Mouse (Mus musculus) heart, adult 8-10 months (tissue): Measurements from ENCODE around the gene Ntrk1. TPM values are rescaled to one million over a fixed set of nuclear protein-coding genes. Genes with fewer than 3 reads are reported as not detected.

Source experiments
- DNase-seq: peaks from one replicate; pipeline ENCODE4 v3.0.0; 2022; ENCODE audit warnings: low spot score
- total RNA-seq, 4 experiments: library from RNA; stranded (reverse); gene quantifications; 2 replicates each; pipeline ENCODE4 v1.2.4; 2022

Ntrk1 gene
- total RNA-seq, 4 experiments from 2014 or later = 0.16 to 0.30 (median 0.19) TPM; not detected in 1

DNA sequence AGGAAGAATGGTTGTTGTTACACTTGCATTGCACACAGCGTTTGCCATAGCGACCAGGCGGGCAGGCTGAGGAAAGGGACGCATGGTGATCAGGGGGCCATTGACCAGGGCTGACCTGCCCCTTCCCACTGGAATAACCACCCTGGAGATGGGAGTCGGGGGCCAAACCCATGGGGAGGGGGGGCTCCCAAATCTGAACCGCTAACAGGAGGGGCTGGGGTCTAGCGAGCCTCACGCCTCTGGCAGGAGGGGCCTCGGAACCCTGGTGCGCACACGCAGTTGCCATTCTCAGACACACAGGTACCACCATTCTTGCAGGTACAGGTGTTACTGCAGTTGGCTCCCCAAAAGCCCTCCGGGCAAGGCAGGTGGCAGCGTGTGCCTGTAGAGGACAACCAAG is 41.1 kb downstream of the Ntrk1 start:
- DNase-seq = no peak

DNA sequence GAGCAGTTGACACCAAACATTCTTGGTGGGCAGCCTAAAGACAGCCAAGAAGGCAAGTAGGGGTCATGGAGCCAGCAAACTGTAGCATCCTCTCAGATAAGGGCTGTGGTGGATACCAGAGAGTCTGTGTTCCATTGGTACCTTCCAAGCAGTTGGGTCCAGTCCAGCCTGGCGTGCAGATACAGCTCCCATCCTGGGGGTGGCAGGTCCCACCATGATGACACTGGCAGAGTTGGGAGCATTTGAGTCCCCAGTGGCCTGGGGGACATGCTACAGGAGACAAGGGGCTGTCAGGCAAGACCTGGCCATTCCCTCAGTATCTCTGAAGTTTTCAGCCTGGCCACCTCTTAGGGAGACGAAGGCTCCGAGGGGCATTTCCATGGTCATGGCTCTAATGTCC is 42.4 kb downstream of the Ntrk1 start:
- DNase-seq = no peak

DNA sequence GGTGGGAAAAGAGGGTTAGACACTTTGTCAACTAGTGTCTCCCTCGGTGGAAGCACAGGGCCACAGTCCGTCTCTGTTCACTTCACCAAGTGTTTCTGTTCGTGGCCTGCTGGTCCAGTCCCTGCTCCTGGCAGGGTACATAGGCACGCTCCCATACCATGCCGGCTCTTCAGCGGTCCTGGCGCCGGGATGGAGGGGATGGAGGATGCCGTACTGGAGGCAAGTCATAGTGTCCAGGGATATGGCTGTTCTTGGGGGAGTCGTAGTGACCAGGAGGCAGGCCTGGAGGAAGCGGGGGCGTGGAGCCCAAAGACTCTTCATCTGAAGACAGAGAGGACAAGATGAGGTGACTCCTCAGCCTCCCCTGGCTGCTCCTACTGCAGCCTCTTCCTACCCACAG is 45.0 kb downstream of the Ntrk1 start:
- no peak for DNase-seq

DNA sequence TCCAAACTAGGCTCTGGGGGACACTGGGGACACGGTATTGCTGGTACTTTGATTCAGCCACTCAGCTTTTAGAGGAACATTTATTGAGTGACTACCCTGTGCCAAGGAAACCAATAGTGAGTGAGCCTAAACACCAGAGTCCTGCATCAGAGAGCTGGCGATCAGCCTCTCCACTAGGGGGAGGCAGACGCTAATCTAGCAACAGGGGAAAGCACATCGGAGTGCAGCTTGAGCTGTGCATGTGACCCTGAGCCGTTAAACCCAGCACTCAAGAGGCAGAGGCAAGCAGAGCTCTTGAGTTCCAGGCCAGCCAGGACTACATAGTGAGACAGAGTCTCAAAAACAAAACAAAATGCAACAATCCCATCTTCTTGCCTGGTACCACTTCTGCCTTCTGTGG is 45.9 kb downstream of the Ntrk1 start:
- peak; percentile 57 for DNase-seq

DNA sequence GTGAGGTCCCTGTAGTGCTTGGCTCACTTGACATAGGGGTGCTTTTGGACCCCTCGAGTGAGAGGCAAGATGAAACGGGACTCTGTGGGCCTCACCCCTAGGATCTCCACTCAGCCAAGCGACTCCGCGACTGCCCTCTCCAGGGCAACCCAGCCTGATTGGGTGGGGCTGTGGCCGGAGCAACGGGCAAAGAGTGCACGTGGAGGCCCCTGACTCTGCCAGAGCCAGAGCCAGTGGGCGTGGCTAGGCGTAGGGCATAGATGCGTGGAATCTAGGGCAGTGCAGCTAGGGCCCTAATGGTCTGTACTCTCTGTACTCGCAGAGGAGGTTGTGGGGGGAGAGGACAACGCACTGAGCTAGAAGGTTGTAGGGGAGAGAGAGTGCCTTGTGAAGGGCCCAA is 46.5 kb downstream of the Ntrk1 start, which contains the start of gene Lrrc71:
TSS of gene Lrrc71 (minus strand) at position 195 of the 400 bp plus-strand sequence.
- DNase-seq = no peak

DNA sequence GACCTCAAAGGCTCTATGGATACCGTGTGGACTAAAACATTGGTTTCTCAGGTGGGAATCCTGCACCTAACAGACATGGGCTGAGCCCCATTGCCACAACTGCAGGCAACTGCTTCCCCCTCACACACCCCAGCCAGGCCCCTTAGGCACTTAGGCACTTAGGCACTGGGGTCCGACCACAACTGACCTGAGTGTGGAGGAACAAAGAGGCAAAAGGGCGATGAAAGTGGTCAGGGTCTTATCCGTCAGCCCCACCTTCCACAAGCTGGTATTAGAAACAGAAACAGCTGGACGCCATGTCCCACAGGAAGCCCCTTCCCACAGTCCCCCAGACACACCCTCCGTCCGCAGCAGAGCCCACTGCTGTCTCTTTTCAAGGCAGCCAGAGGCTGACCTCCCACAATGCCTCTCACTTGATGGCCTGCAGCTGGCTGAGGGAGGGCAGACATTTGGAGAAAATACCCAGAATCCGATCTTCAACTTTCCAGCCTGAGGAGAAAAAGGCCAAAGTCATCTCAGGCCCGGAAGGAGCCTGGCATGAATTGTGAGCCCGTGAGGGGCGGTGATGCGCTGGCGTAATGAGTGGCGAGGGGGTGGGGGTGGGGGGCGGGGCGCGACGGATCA is 49.8 kb downstream of the Ntrk1 start:
- no peak for DNase-seq

DNA sequence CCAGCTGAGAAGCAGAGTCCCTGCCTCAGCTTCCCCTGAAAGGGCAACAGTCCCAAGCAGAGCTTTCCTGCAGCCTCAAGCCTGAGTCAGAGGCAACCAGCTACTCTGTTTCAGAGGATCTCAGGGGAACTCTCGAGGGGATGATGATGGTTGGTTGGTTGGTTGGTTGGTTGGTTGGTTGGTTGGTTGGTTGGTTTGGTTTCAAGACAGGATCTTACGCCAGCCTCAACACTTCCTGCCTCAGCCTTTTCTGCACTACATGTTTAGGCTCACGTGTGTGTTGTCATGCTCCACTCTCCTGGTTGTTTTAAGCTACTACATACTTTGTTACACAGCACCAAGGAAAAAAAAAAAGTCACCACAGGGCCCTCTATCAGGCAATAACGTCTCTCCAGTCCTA is 51.0 kb downstream of the Ntrk1 start:
- no peak for DNase-seq

DNA sequence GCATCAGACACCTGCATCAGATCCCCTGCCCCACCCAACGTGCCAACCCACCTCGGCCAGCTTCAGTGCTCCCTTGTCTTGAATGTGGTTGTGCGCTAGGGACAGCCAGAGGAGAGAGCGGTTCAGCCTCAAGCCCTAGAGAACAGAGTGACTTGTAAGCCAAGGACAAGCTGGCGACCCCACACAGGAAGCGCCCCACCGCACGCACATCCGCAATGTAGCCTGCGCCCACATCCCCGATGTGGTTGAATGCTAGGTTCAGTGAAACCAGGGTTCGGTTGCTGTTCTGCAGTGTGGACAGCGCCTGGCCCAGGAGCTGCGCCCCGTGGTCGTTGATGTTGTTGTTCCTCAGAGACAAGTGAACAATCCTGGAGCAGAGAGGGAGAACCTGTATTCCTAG is 52.2 kb downstream of the Ntrk1 start:
- DNase-seq = no peak

DNA sequence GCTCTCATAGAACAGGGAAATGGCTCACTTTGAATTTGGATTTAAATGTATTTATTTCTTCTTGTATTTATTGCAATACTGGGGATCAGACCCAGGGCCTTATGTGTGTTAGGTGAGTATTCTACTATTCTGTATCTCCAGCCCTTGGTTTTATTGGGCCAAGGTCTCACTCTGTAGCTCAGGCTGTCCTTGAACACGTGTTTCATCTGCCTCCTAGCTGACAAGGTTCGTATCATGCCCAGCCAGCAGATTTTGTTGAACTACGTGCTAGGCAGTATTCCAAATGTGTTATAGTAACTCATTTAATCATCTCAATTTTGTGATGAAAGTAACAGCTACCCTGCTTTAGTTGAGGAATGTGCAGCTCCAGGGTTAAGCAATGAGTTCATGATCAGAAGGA is 52.9 kb downstream of the Ntrk1 start:
- DNase-seq = no peak

DNA sequence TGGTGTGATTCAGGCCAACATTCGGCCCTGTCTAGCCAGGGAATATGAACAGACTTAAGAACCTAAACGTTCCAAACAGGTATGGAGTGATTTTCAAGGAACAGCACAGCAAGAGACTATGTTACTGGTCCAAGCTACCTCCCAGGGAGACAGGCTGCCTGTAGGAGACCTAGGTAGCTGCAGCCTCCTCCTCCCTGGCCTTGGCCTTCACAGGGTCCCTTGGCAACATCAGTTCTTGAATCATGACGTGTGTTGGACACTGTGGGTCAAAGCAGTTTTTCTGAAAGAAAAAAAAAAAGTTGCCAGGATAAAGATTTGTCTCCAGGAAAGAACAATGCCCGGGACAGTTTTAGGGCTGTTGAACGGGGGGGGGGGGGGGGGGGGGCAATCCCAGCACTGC is 56.1 kb downstream of the Ntrk1 start:
- DNase-seq = no peak

DNA sequence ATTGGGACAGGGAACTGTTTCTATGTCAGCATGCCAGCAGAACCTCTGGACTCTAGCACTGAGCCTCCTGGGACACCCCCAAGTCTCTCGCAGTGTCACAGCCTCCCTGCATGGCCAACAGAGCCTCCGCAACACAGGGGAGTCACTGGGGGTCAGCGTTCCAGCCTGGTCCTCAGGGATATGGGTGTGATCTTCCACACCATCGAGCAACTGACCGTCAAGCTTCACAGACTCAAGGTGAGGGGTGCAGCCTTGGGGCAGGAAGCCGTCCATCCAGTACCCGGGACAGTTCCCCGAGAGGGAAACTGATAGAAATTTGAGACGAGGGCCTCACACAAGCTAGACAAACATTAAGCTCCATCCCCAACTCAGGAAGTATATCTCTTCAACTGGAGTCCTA is 59.6 kb downstream of the Ntrk1 start:
- no peak for DNase-seq

DNA sequence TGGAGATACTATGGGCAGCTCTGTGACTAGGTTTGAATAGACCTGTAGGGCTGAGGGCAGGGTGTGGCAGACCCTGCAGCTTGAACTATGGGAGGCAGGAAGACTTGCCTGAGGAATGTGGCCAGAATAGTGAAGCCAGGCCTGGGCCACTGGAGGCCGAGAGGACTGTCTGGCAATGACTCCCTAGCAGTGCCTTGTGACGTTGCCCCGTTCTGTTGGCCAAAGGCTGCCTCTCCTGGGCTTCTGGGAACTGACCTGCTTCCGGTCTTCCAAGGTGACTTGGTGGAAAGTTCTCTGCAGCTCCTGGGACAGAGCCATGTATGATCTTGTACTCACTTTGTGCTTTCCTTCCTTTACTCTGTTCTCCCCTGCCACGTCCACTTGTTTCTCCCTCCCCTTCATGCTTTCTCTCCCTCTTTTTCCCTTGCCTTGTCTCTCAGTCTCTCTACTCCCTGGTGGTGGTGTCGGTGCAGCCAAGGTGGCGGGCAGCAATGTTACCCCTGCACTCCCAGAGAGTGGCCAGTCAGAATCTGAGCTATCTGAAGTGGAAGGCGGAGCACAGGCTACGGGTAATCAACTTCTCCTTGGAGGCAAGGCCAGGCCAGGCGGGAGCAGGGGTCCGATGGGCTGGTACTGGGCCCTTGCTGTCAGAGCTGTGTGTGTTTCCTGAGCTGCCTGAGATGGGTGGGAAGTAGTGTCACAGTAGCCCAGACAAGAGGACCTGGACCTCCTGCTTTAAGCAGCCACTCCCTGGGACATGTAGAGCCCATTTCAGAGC is 60.8 kb downstream of the Ntrk1 start:
- no peak for DNase-seq

DNA sequence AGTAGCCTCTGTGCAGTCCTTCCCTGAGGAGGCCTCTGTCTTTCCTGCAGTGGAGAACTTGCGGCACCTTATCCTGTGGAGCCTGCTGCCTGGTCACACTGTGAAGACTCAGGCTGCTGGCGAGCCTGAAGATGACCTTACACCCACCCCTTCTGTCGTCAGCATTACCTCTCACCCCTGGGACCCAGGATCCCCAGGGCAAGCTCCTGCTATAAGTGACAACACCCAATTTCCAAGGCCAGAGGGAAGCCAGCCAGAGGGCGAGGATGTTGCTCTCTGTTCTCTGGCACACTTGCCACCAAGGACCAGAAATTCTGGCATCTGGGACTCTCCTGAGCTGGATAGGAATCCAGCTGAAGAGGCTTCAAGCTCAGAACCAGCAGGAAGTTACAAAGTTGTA is 61.9 kb downstream of the Ntrk1 start:
- no peak for DNase-seq

DNA sequence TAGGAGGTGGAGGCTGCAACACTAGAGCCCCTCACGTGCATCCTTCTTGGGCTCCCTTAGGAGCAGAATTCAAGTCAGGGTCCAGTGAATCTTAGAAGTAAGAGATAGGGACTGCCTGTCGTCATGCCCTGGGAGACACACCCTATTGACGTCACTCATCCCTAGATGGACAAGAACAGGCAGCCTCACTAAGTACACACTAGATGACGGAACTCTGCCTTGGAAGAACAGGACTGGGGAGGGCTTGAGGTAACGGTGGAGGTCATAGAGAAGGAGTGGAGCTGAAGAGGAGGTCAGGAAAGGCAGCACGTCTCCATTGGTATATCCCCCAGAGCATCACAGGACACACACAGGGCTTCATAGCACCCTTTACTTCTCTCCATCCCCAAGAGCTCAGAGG is 66.3 kb downstream of the Ntrk1 start:
- DNase-seq = no peak

Other genes with a start within 250 kb of the Ntrk1 start
- gene Arhgef11, start 177.6 kb downstream of the Ntrk1 start, total RNA-seq = 10 to 100 TPM; 19.6 to 21.4 (median 20.5) TPM
- gene Lrrc71, start 46.5 kb downstream of the Ntrk1 start, total RNA-seq = under 1 TPM in 3 of 4 experiments, not detected in 1; 0.09 to 0.31 (median 0.13) TPM
- gene Insrr, start 1.8 kb upstream of the Ntrk1 start, total RNA-seq = not detected
- 10 to 100 TPM; 14.0 to 19.9 (median 15.4) TPM for gene Pear1, start 29.1 kb upstream of the Ntrk1 start, total RNA-seq
- under 1 TPM in 2 of 4 experiments, not detected in 2; 0.06 to 0.16 TPM for gene Sh2d2a, start 51.6 kb upstream of the Ntrk1 start, total RNA-seq
- 10 to 100 TPM; 40.7 to 49.8 (median 45.6) TPM for gene Prcc, start 90.4 kb upstream of the Ntrk1 start, total RNA-seq
- 100 to 1,000 TPM; 109 to 118 (median 117) TPM for gene Hdgf, start 111.2 kb upstream of the Ntrk1 start, total RNA-seq
- 10 to 100 TPM; 73.5 to 80.6 (median 77.1) TPM for gene Mrpl24, start 124.3 kb upstream of the Ntrk1 start, total RNA-seq
- gene Isg20l2, start 135.2 kb upstream of the Ntrk1 start, total RNA-seq = 1 to 10 TPM; 9.0 to 9.8 (median 9.7) TPM
- gene Rrnad1, start 135.6 kb upstream of the Ntrk1 start, total RNA-seq = 1 to 10 TPM; 4.6 to 6.7 (median 5.3) TPM
- gene Crabp2, start 153.5 kb upstream of the Ntrk1 start, total RNA-seq = not detected
- 10 to 100 TPM; 10.1 to 25.1 (median 18.9) TPM for gene Nes, start 175.9 kb upstream of the Ntrk1 start, total RNA-seq
- gene Bcan, start 205.1 kb upstream of the Ntrk1 start, total RNA-seq = under 1 TPM in 3 of 4 experiments, not detected in 1; 0.09 to 0.69 (median 0.27) TPM
- gene Hapln2, start 232.4 kb upstream of the Ntrk1 start, total RNA-seq = not detected
- 10 to 100 TPM in 3 of 4 experiments, 1 to 10 TPM in 1; 9.8 to 11.7 (median 10.8) TPM for gene Gpatch4, start 247.9 kb upstream of the Ntrk1 start, total RNA-seq